Mouse (Mus musculus) bone marrow macrophage, adult 2 months (primary cell): Measurements from ENCODE around the gene Col23a1.

ENCODE experiments used
- CTCF ChIP-seq: IDR thresholded peaks from 2 replicates; pipeline ENCODE4 v1.5.1; 2012; ENCODE audit warnings: low read depth, mild to moderate bottlenecking, low read length, moderate library complexity
- POLR2A ChIP-seq: IDR thresholded peaks from 2 replicates; pipeline ENCODE4 v1.6.1; 2012; ENCODE audit warnings: mild to moderate bottlenecking, low read depth, low read length, borderline replicate concordance

DNA sequence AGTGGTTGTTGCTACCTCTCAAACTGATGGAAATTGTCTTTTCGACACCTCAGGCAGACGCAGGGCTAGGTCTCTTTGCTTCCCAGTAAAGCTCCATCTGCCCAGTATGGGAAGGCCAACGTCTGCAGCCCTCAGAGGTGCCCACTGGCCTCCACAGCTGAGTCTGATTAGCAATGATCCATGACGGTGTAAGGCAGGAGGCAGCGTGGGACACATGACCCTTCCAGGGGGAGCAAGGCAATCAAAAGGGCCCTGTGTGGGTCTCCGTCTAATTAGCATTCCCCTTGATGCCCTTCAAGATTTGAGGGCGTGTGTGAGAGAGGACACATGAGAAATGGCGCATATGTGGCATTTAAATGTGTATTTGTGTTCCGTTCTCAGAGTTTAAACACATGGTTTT lies 199.1 kb downstream of the Col23a1 start:
- no peak for TF ChIP-seq CTCF
- TF ChIP-seq POLR2A: no peak
